9 mouse cellular contexts compared by ENCODE assay signal in genomic region chr16:21210204-21210603, GRCm38 (mm10). TPM values are rescaled to one million over a fixed set of nuclear protein-coding genes. Genes with fewer than 3 reads are reported as not detected.
DNase-seq lines count a peak whose midpoint lies in the region; ATAC-seq and TF ChIP-seq lines count a peak whose summit lies in the region.
"Had no signal": no experiment of that assay in that cellular context is flagged by ENCODE, and none has a peak within 500 bp of the region (broad histone marks: within the 10 kb centered on the region; RNA-seq: fewer than 3 reads in every experiment).

No protein-coding gene starts in this region.

- TF ChIP-seq EP300 in heart, adult 2 months (IDR thresholded peaks at IDR 0.05; ENCODE audit: insufficient read depth, low read depth, low read length), result no peak
- TF ChIP-seq EP300 in stomach, postnatal 0 days (optimal IDR thresholded peaks at IDR 0.05), result no peak

- no peak overlapping the region for H3K9ac ChIP-seq in heart, adult 2 months (ENCODE audit: low read depth, low read length)
- H3K9ac ChIP-seq in limb, embryonic 13.5 days, result peak overlapping the region; percentile 64
- peak overlapping the region; percentile 59; the same call in 1 of the 2 replicates for H3K9ac ChIP-seq in stomach, postnatal 0 days (ENCODE audit: low read length)

- H3K4me1 ChIP-seq in heart, adult 2 months (ENCODE audit: control insufficient read depth, insufficient read depth, low read length), result peaks cover 2% of the 10 kb centered on the region; the same call in 1 of the 2 replicates
- peaks cover 81% of the 10 kb centered on the region for H3K4me1 ChIP-seq in limb, embryonic 13.5 days
- peaks cover 24% of the 10 kb centered on the region for H3K4me1 ChIP-seq in stomach, postnatal 0 days (replicated peaks; ENCODE audit: control insufficient read depth, insufficient read depth)

- no peaks in the 10 kb centered on the region for H3K36me3 ChIP-seq in heart, adult 2 months (ENCODE audit: control insufficient read depth, insufficient read depth, low read length)
- H3K36me3 ChIP-seq in limb, embryonic 13.5 days, result peaks cover 32% of the 10 kb centered on the region
- H3K36me3 ChIP-seq in stomach, postnatal 0 days (ENCODE audit: control insufficient read depth, insufficient read depth, low read length), result no peaks in the 10 kb centered on the region; the same call in 1 of the 2 replicates

- H3K4me3 ChIP-seq in heart, adult 2 months, result no peak overlapping the region
- peak overlapping the region; percentile 44 for H3K4me3 ChIP-seq in limb, embryonic 13.5 days
- H3K4me3 ChIP-seq in stomach, postnatal 0 days (ENCODE audit: low read depth, low read length), result peak overlapping the region; percentile 38

- no peaks in the 10 kb centered on the region for H3K79me2 ChIP-seq in heart, adult 2 months (replicated peaks; ENCODE audit: control insufficient read depth, insufficient read depth, low read length)

- TF ChIP-seq CTCF in heart, adult 2 months (IDR thresholded peaks at IDR 0.05), result no peak
- TF ChIP-seq CTCF in stomach, postnatal 0 days (IDR thresholded peaks at IDR 0.05; ENCODE audit: low read depth), result no peak

- no peak for DNase-seq in heart, adult 2 months
- no peak for DNase-seq in heart, adult 8-10 months (ENCODE audit: low spot score)
- peak; percentile 22 for DNase-seq in right cerebral cortex, postnatal 25 days
- DNase-seq in right cerebral cortex, postnatal 36 days (ENCODE audit: low spot score in 2 of 2), result no peak
- no peak for DNase-seq in stomach, postnatal 0 days (ENCODE audit: low spot score)
- DNase-seq in thymus, postnatal 10 days (ENCODE audit: low spot score in 2 of 2), result no peak
- no peak for DNase-seq in gastrocnemius, postnatal 14 days

- H3K27ac ChIP-seq in heart, adult 2 months, result peak overlapping the region; percentile 51
- H3K27ac ChIP-seq in limb, embryonic 13.5 days, result peak overlapping the region; percentile 99
- peak overlapping the region; percentile 90 for H3K27ac ChIP-seq in stomach, postnatal 0 days (replicated peaks)

- 40% methylated on average over 5 of the region's 5 CpGs for WGBS in heart, adult 2 months
- WGBS in limb, embryonic 13.5 days, result 6% methylated on average over 5 of the region's 5 CpGs
- whole genome bisulfite sequencing in stomach, postnatal 0 days, result 12% methylated on average over 5 of the region's 5 CpGs

- intact Hi-C loops in heart, adult 2 months (cut with DNase I), result no loop called here
- intact Hi-C loops in gastrocnemius, postnatal 14 days (cut with DNase I; ENCODE audit: low total_unique reads), result no loop called here

- ATAC-seq in limb, embryonic 13.5 days (ENCODE audit: low FRiP score, low read depth), result no peak
- ATAC-seq in stomach, postnatal 0 days (ENCODE audit: low FRiP score, low TSS enrichment), result no peak

- peak overlapping the region; percentile 94 for H3K4me2 ChIP-seq in limb, embryonic 13.5 days (replicated peaks)
- H3K4me2 ChIP-seq in stomach, postnatal 0 days (replicated peaks; ENCODE audit: low read depth), result peak overlapping the region; percentile 66

- TF ChIP-seq POLR2A in heart, adult 2 months (IDR thresholded peaks at IDR 0.05; ENCODE audit: insufficient read depth, low read depth, low read length), result no peak

- no peaks in the 10 kb centered on the region for H3K9me3 ChIP-seq in limb, embryonic 13.5 days
- no peaks in the 10 kb centered on the region for H3K9me3 ChIP-seq in stomach, postnatal 0 days (ENCODE audit: control insufficient read depth, low read length)

- no peaks in the 10 kb centered on the region for H3K27me3 ChIP-seq in heart, adult 2 months (ENCODE audit: control insufficient read depth, insufficient read depth, low read length)
- H3K27me3 ChIP-seq in limb, embryonic 13.5 days, result no peaks in the 10 kb centered on the region
- no peaks in the 10 kb centered on the region for H3K27me3 ChIP-seq in stomach, postnatal 0 days (ENCODE audit: control insufficient read depth, insufficient read depth, low read length)

RNA-seq across cellular contexts. Expression of gene Ephb3, which starts 5.6 kb away (rescaled TPM):
- total RNA-seq in heart, adult 2 months (2021), result 1 to 10 TPM; 6.3 to 7.0 TPM
- 9.9 and 11.3 TPM in 2 replicates for polyA plus RNA-seq in heart, adult 2 months (2012; rRNA removed)
- 10 to 100 TPM in 2 of 4 experiments, 1 to 10 TPM in 2; 7.1 to 10.0 (median 8.8) TPM for total RNA-seq in heart, adult 8-10 months (2022)
- polyA plus RNA-seq in limb, embryonic 13.5 days (2015; fragmentation: Nextera tagmentation; extraction: Ambion mirVana), result 47.9 and 48.7 TPM in 2 replicates
- 15.1 and 16.8 TPM in 2 replicates for polyA plus RNA-seq in stomach, postnatal 0 days (2015; fragmentation: Nextera tagmentation; extraction: Ambion mirVana)
- 1 to 10 TPM; 2.9 to 4.8 TPM for total RNA-seq in gastrocnemius, postnatal 14 days (2021)

RNA-seq across cellular contexts. Expression of gene Teddm3, which starts 56.4 kb away (rescaled TPM):
- total RNA-seq in heart, adult 2 months (2021), result not detected
- not detected in 2 replicates for polyA plus RNA-seq in heart, adult 2 months (2012; rRNA removed)
- total RNA-seq in heart, adult 8-10 months (2022), result not detected
- not detected in 2 replicates for polyA plus RNA-seq in limb, embryonic 13.5 days (2015; fragmentation: Nextera tagmentation; extraction: Ambion mirVana)
- 311 and 332 TPM in 2 replicates for polyA plus RNA-seq in stomach, postnatal 0 days (2015; fragmentation: Nextera tagmentation; extraction: Ambion mirVana)
- not detected for total RNA-seq in gastrocnemius, postnatal 14 days (2021)
- polyA plus RNA-seq: gonadal fat pad, adult 2 months had no signal
